Mouse (Mus musculus) liver, embryonic 14.5 days (tissue): Measurements from ENCODE around the gene Fgfr2. TPM values are rescaled to one million over a fixed set of nuclear protein-coding genes. Genes with fewer than 3 reads are reported as not detected.

Source experiments
- ATAC-seq: fragments of 200-750 bp; cut with Nextera tagmentation; 2 replicates; pipeline ENCODE4 v1.8.0; 2017; ENCODE audit warnings: moderate number of reproducible peaks, mild to moderate bottlenecking, moderate library complexity; ENCODE audit not compliant: insufficient read depth
- DNase-seq, 3 experiments: peaks; one replicate each; pipeline ENCODE4 v3.0.0-alpha.2; 2012 to 2013; ENCODE audit warnings: low read depth in 3 of 3, low spot score in 3 of 3
- H3K27ac ChIP-seq: fragments of 300-500 bp; sonication (generic); 2 replicates; pipeline ENCODE4 v1.5.1; 2014; ENCODE audit warnings: moderate library complexity, mild to moderate bottlenecking, control low read depth, inconsistent platforms
- H3K27me3 ChIP-seq: fragments of 300-500 bp; sonication (generic); 2 replicates; pipeline ENCODE4 v1.6.1; 2014; ENCODE audit warnings: mild to moderate bottlenecking, low read length, moderate library complexity; ENCODE audit not compliant: control insufficient read depth, insufficient read depth
- H3K36me3 ChIP-seq: fragments of 300-500 bp; sonication (generic); replicated peaks from 2 replicates; pipeline ENCODE4 v1.6.1; 2014; ENCODE audit warnings: low read depth; ENCODE audit not compliant: control insufficient read depth, insufficient read depth
- H3K4me1 ChIP-seq, 2 experiments: fragments of 200-500 bp in 1 of 2; fragments of 300-500 bp in 1 of 2; sonication (generic) in 1 of 2; replicated peaks; 2 replicates each; pipeline ENCODE4 v1.6.1; 2012 to 2014; ENCODE audit warnings: antibody characterized with exemption in 1 of 2, inconsistent platforms in 1 of 2, low read length in 1 of 2; ENCODE audit not compliant: control insufficient read depth in 2 of 2, insufficient read depth in 2 of 2
- H3K4me2 ChIP-seq: fragments of 300-500 bp; sonication (generic); 2 replicates; pipeline ENCODE4 v1.6.1; 2014; ENCODE audit warnings: low read depth, mild to moderate bottlenecking, control low read depth, moderate library complexity
- H3K4me3 ChIP-seq, 2 experiments: fragments of 200-500 bp in 1 of 2; fragments of 300-500 bp in 1 of 2; sonication (generic) in 1 of 2; 2 replicates each; pipeline ENCODE4 v1.5.1; 2012 to 2014; ENCODE audit warnings: low read depth in 2 of 2, low read length in 2 of 2, mild to moderate bottlenecking in 2 of 2, control low read depth in 1 of 2, inconsistent platforms in 1 of 2, moderate library complexity in 1 of 2; ENCODE audit not compliant: insufficient read depth in 1 of 2
- H3K9ac ChIP-seq: fragments of 300-500 bp; sonication (generic); replicated peaks from 2 replicates; pipeline ENCODE4 v1.6.1; 2014; ENCODE audit warnings: mild to moderate bottlenecking, control low read depth, moderate library complexity
- H3K9me3 ChIP-seq: fragments of 300-500 bp; sonication (generic); 2 replicates; pipeline ENCODE4 v1.6.1; 2016; ENCODE audit warnings: low read length, mixed read lengths; ENCODE audit not compliant: control insufficient read depth
- CTCF ChIP-seq: IDR thresholded peaks from 2 replicates; pipeline ENCODE4 v1.5.1; 2016; ENCODE audit warnings: antibody characterized with exemption, low read depth, control low read depth
- EP300 ChIP-seq: IDR thresholded peaks from 2 replicates; pipeline ENCODE4 v1.6.1; 2016; ENCODE audit warnings: antibody characterized with exemption, low read depth
- WGBS: fragments of 180-500 bp; shearing (Covaris S2); extraction: QIAGEN DNeasy Blood & Tissue Kit; methylation state at CpG from one replicate; pipeline ENCODE4 v1.1.7; 2014; ENCODE audit not compliant: insufficient replicate concordance; 5-methylcytosine and 5-hydroxymethylcytosine counted together
- polyA plus RNA-seq, 2 experiments: library from polyadenylated mRNA; depleted of rRNA in 1 of 2; stranded (reverse) in 1 of 2; unstranded in 1 of 2; fragments of >200 nt; fragmentation: Nextera tagmentation in 1 of 2; extraction: Ambion mirVana in 1 of 2; gene quantifications; 2 replicates each; pipeline versions ENCODE4 v1.2.1 to v1.2.3; 2012 to 2014

The Fgfr2 gene
- polyA plus RNA-seq, 2 experiments: 7.9 to 8.8 TPM

GRCm38 (mm10) chr7:132012969-132013679, 1110.0 kb downstream of the Fgfr2 start:
- TF ChIP-seq EP300: no peak
- WGBS: 6% methylated on average over 1 of the region's 1 CpGs
- ATAC-seq: no peak
- no peak overlapping the region for H3K4me3 ChIP-seq
- no peak overlapping the region for H3K4me2 ChIP-seq
- H3K4me1 ChIP-seq: no peaks in the 10 kb centered on the region
- H3K36me3 ChIP-seq: no peaks in the 10 kb centered on the region
- DNase-seq: no peak
- H3K27ac ChIP-seq: no peak overlapping the region
- H3K9ac ChIP-seq: no peak overlapping the region
- H3K27me3 ChIP-seq: no peaks in the 10 kb centered on the region
- H3K9me3 ChIP-seq: no peaks in the 10 kb centered on the region

- no peak for TF ChIP-seq EP300
- TF ChIP-seq CTCF: no peak
- Histone ChIP-seq H3K9ac (no peak overlapping the region), H3K36me3 (no peaks in the 10 kb centered on the region), H3K27ac (no peak overlapping the region), H3K27me3 (no peaks in the 10 kb centered on the region), H3K4me2 (no peak overlapping the region), H3K9me3 (no peaks in the 10 kb centered on the region), H3K4me3 (no peak overlapping the region), H3K4me1 (no peaks in the 10 kb centered on the region)
- DNase-seq (no peak), ATAC-seq (no peak)
- 72% methylated on average over 7 of the region's 7 CpGs for WGBS
Measured at GRCm38 (mm10) chr7:132009002-132009401, 1114.1 kb downstream of the Fgfr2 start.

GRCm38 (mm10) chr7:132005996-132006696, 1117.0 kb downstream of the Fgfr2 start:
- Histone ChIP-seq H3K4me3 (no peak overlapping the region), H3K27ac (no peak overlapping the region), H3K9ac (no peak overlapping the region), H3K27me3 (no peaks in the 10 kb centered on the region), H3K9me3 (no peaks in the 10 kb centered on the region), H3K4me2 (no peak overlapping the region), H3K36me3 (no peaks in the 10 kb centered on the region), H3K4me1 (no peaks in the 10 kb centered on the region)
- ATAC-seq (no peak), DNase-seq (no peak)
- 59% methylated on average over 14 of the region's 14 CpGs for WGBS
- TF ChIP-seq EP300 (no peak), CTCF (no peak)

DNA sequence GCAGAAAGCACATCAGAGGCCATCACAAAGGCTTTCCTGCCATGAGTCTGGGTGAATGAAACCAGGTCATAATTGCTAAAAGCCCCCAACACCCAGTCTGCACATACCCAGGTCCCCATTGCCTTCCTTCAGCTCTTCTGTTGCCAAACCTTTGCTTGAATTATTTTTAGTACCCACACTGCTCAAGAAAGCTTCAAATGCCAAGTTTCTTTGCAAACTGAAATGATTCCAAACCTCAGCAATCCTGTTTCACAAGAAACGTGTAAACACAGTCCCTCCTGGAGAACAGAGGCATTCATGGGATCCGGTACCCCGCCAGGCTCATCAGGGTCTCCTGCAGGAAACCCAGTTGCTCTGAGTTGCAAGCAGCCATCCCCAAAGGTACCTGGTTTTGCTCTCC, 1130.3 kb downstream of the Fgfr2 start:
- DNase-seq (no peak), ATAC-seq (no peak)
- TF ChIP-seq CTCF (no peak), EP300 (no peak)
- Histone ChIP-seq H3K9me3 (no peaks in the 10 kb centered on the region), H3K4me3 (no peak overlapping the region), H3K36me3 (no peaks in the 10 kb centered on the region), H3K27ac (no peak overlapping the region), H3K4me2 (no peak overlapping the region), H3K9ac (no peak overlapping the region), H3K27me3 (no peaks in the 10 kb centered on the region), H3K4me1 (no peaks in the 10 kb centered on the region)
- 55% methylated on average over 3 of the region's 3 CpGs for WGBS

GRCm38 (mm10) chr7:131992226-131992625, 1130.9 kb downstream of the Fgfr2 start:
- no peak overlapping the region for H3K27ac ChIP-seq
- no peak for ATAC-seq

More at GRCm38 (mm10) chr7:131992226-131992625, 1130.9 kb downstream of the Fgfr2 start:
- Histone ChIP-seq H3K4me2 (no peak overlapping the region), H3K36me3 (no peaks in the 10 kb centered on the region), H3K27me3 (no peaks in the 10 kb centered on the region), H3K9me3 (no peaks in the 10 kb centered on the region), H3K4me3 (no peak overlapping the region), H3K9ac (no peak overlapping the region), H3K4me1 (no peaks in the 10 kb centered on the region)
- 38% methylated on average over 1 of the region's 1 CpGs for WGBS
- DNase-seq: no peak
- TF ChIP-seq CTCF: no peak
- TF ChIP-seq EP300: no peak
